Mouse (Mus musculus) spleen, embryonic (tissue): ENCODE measurements around the gene Bmp2.

Experiments
- CTCF ChIA-PET: fragments of 350-600 bp; sonication (Branson Sonifier 250); formaldehyde crosslinking; loops from one replicate; lab custom pipeline; 2022; lab: Charles Lee

The Bmp2 gene

GRCm38 (mm10) chr2:133565424-133565823 is 13.5 kb downstream of the Bmp2 start:
- CTCF ChIA-PET = no interaction called here

GRCm38 (mm10) chr2:133565995-133566710 is 14.2 kb downstream of the Bmp2 start:
- CTCF ChIA-PET = no interaction called here

GRCm38 (mm10) chr2:133591562-133592255 is 39.8 kb downstream of the Bmp2 start:
- CTCF ChIA-PET = no interaction called here
